Mouse (Mus musculus) embryonic facial prominence, embryonic 14.5 days (tissue): ENCODE data around the gene Mum1. TPM values are rescaled to one million over a fixed set of nuclear protein-coding genes. Genes with fewer than 3 reads are reported as not detected.
A peak's percentile ranks its signal among the peaks of the same experiment; 100 is the strongest.

Experiments used
- ATAC-seq: fragments of 200-750 bp; cut with Nextera tagmentation; 2 replicates; pipeline ENCODE4 v1.8.0; 2017; ENCODE audit warnings: low read depth, moderate number of reproducible peaks, moderate TSS enrichment
- DNase-seq: peaks from one replicate; pipeline ENCODE4 v3.0.0-alpha.2; 2015; ENCODE audit warnings: low spot score
- H3K27ac ChIP-seq: fragments of 300-500 bp; sonication (generic); replicated peaks from 2 replicates; pipeline ENCODE4 v1.5.1; 2014; ENCODE audit warnings: low read depth, mild to moderate bottlenecking, low read length, moderate library complexity
- H3K27me3 ChIP-seq: fragments of 300-500 bp; sonication (generic); replicated peaks from 2 replicates; pipeline ENCODE4 v1.6.1; 2014; ENCODE audit warnings: low read length; ENCODE audit not compliant: control insufficient read depth, insufficient read depth
- H3K36me3 ChIP-seq: fragments of 300-500 bp; sonication (generic); 2 replicates; pipeline ENCODE4 v1.6.1; 2014; ENCODE audit warnings: low read length, mixed read lengths; ENCODE audit not compliant: control insufficient read depth, insufficient read depth
- H3K4me1 ChIP-seq: fragments of 300-500 bp; sonication (generic); 2 replicates; pipeline ENCODE4 v1.6.1; 2014; ENCODE audit warnings: antibody characterized with exemption, low read length; ENCODE audit not compliant: control insufficient read depth, insufficient read depth
- H3K4me2 ChIP-seq: fragments of 300-500 bp; sonication (generic); 2 replicates; pipeline ENCODE4 v1.6.1; 2014; ENCODE audit warnings: low read depth, mild to moderate bottlenecking, low read length, moderate library complexity, mixed read lengths
- H3K4me3 ChIP-seq: fragments of 300-500 bp; sonication (generic); 2 replicates; pipeline ENCODE4 v1.5.1; 2014; ENCODE audit warnings: low read depth, mild to moderate bottlenecking, low read length
- H3K9ac ChIP-seq: fragments of 300-500 bp; sonication (generic); 2 replicates; pipeline ENCODE4 v1.6.1; 2014; ENCODE audit warnings: low read depth, mild to moderate bottlenecking, low read length, moderate library complexity, mixed read lengths
- H3K9me3 ChIP-seq: fragments of 300-500 bp; sonication (generic); 2 replicates; pipeline ENCODE4 v1.6.1; 2016; ENCODE audit warnings: low read length; ENCODE audit not compliant: control insufficient read depth
- whole genome bisulfite sequencing: fragments of 180-500 bp; shearing (Covaris S2); extraction: QIAGEN DNeasy Blood & Tissue Kit; methylation state at CpG from one replicate; pipeline ENCODE4 v1.1.7; 2014; 5-methylcytosine and 5-hydroxymethylcytosine counted together
- polyA plus RNA-seq: library from polyadenylated mRNA; unstranded; fragments of >200 nt; fragmentation: Nextera tagmentation; extraction: Ambion mirVana; gene quantifications from 2 replicates; pipeline ENCODE4 v1.2.1, GENCODE M21; 2014

Mum1 gene
- polyA plus RNA-seq, result 50.8 and 52.1 TPM in 2 replicates

DNA sequence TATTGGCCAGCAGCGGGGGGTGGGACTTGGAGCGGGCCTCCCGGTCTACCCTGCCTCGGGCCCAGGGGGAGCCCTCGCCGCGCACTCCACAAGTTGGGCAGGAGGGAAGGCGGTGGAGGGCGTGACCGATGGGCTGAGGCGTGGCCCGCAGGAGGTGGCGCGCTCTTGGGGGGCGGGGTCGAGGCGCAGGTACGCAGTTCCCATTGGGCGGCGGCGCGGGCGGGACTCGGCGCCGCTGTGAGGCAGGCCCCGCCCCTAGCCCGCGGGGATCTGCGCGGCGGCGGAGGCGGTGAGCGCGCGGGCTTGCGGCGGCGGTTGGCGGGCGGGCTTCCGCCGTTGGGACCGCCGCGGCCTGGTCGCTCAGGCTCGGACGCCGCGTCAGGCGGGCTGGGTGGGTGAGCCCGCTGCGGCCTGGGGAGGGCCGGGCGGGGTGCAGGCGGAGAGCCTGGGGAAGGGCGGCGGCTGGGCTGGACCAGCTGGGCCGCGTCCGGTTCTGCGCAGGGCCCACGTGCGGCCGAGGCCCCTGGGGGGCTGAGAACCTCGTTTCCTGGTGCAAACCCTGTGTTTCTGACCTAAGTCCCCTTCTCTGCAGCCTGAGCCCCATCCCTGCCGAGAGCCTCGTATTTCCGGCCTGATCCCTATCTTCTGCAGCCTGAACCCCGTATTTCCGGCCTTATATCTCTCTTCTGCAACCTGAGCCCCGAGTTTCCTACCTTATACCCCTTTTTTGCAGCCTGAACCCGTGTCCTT, at the start of gene Mum1:
Gene Mum1 (plus strand): TSS at position 19 of the 750 bp plus-strand sequence.
- Histone ChIP-seq H3K4me3 (peak within 1 kb of the TSS; percentile 86), H3K27me3 (no peaks in the 10 kb centered on the region), H3K4me2 (peak within 1 kb of the TSS; percentile 96), H3K9ac (peak within 1 kb of the TSS; percentile 93), H3K9me3 (no peaks in the 10 kb centered on the region), H3K36me3 (peaks cover 27% of the 10 kb centered on the region), H3K4me1 (peaks cover 29% of the 10 kb centered on the region), H3K27ac (peak within 1 kb of the TSS; percentile 95)
- DNase-seq, result peak; percentile 99
- WGBS, result under 1% methylated on average over 14 of the region's 75 CpGs
- peak; percentile 98 for ATAC-seq

GRCm38 (mm10) chr10:80177441-80178279, 48.6 kb upstream of the Mum1 start:
- Histone ChIP-seq H3K27ac (no peak overlapping the region), H3K4me1 (peaks cover 20% of the 10 kb centered on the region), H3K27me3 (no peaks in the 10 kb centered on the region), H3K4me2 (no peak overlapping the region), H3K9ac (no peak overlapping the region; the same call in 1 of the 2 replicates), H3K9me3 (no peaks in the 10 kb centered on the region), H3K36me3 (peaks cover 4% of the 10 kb centered on the region; the same call in 1 of the 2 replicates), H3K4me3 (no peak overlapping the region)
- DNase-seq (no peak), ATAC-seq (no peak)
- 64% methylated on average over 7 of the region's 7 CpGs for WGBS

GRCm38 (mm10) chr10:80179068-80180051, 46.9 kb upstream of the Mum1 start, which contains the start of gene Efna2:
Gene Efna2, plus strand, starts transcription at chr10:80179482.
- Histone ChIP-seq H3K4me1 (peaks cover 16% of the 10 kb centered on the region), H3K36me3 (peaks cover 11% of the 10 kb centered on the region; the same call in 1 of the 2 replicates), H3K27ac (peak within 1 kb of the TSS; percentile 78), H3K9me3 (no peaks in the 10 kb centered on the region), H3K9ac (peak within 1 kb of the TSS; percentile 88), H3K4me2 (peak within 1 kb of the TSS; percentile 84), H3K27me3 (no peaks in the 10 kb centered on the region), H3K4me3 (peak within 1 kb of the TSS; percentile 76)
- WGBS, result 5% methylated on average over 23 of the region's 106 CpGs
- ATAC-seq (peak; percentile 77), DNase-seq (peak; percentile 84)

DNA sequence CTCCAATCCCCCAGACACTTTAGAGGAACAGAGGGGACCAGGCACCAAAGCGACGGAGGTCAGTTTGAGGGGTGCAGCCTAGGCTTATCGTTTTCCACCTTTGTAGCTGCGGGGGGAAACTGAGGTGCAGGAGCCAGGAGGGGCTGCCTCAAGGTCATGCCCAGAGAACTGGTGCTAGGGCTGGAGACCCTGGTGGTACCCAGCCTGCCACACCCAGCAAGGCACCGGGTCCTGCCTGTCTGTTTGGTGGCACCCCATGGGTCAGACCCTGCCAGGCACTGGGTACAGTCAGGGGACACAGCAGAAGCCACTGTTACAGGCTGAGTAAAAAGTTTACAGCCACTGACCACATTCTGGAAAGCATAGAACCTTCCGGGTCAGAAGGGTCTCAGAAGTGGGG, 45.9 kb upstream of the Mum1 start:
- H3K4me1 ChIP-seq, result peaks cover 16% of the 10 kb centered on the region
- DNase-seq (no peak), ATAC-seq (no peak)
- peak overlapping the region; percentile 88 for H3K9ac ChIP-seq
- no peaks in the 10 kb centered on the region for H3K27me3 ChIP-seq
- H3K4me3 ChIP-seq, result peak overlapping the region; percentile 76
- no peak overlapping the region for H3K27ac ChIP-seq
- H3K9me3 ChIP-seq, result no peaks in the 10 kb centered on the region
- H3K4me2 ChIP-seq, result peak overlapping the region; percentile 84
- 45% methylated on average over 6 of the region's 6 CpGs for WGBS
- H3K36me3 ChIP-seq, result peaks cover 11% of the 10 kb centered on the region; the same call in 1 of the 2 replicates

GRCm38 (mm10) chr10:80180823-80181222, 45.4 kb upstream of the Mum1 start:
- H3K27me3 ChIP-seq, result no peaks in the 10 kb centered on the region
- no peak for ATAC-seq
- H3K9ac ChIP-seq, result peak overlapping the region; percentile 88
- H3K4me2 ChIP-seq, result peak overlapping the region; percentile 84
- H3K4me1 ChIP-seq, result peaks cover 16% of the 10 kb centered on the region
- no peaks in the 10 kb centered on the region for H3K9me3 ChIP-seq
- H3K4me3 ChIP-seq, result peak overlapping the region; percentile 76
- WGBS, result 19% methylated on average over 5 of the region's 5 CpGs
- H3K27ac ChIP-seq, result no peak overlapping the region
- no peak for DNase-seq
- H3K36me3 ChIP-seq, result peaks cover 11% of the 10 kb centered on the region; the same call in 1 of the 2 replicates

GRCm38 (mm10) chr10:80182547-80182946, 43.7 kb upstream of the Mum1 start:
- Histone ChIP-seq H3K4me3 (no peak overlapping the region), H3K27me3 (no peaks in the 10 kb centered on the region; the same call in 1 of the 2 replicates), H3K9ac (no peak overlapping the region; the same call in 1 of the 2 replicates), H3K4me2 (no peak overlapping the region), H3K4me1 (peaks cover 16% of the 10 kb centered on the region), H3K27ac (no peak overlapping the region), H3K36me3 (peaks cover 19% of the 10 kb centered on the region; the same call in 1 of the 2 replicates), H3K9me3 (no peaks in the 10 kb centered on the region)
- ATAC-seq (no peak), DNase-seq (no peak)
- 90% methylated on average over 7 of the region's 7 CpGs for WGBS

- WGBS, result 53% methylated on average over 20 of the region's 27 CpGs
- no peak overlapping the region for H3K27ac ChIP-seq
- peaks cover 13% of the 10 kb centered on the region for H3K4me1 ChIP-seq
- no peak overlapping the region for H3K4me3 ChIP-seq
- peaks cover 37% of the 10 kb centered on the region for H3K36me3 ChIP-seq
- ATAC-seq, result no peak
- H3K9ac ChIP-seq, result no peak overlapping the region
- peaks cover 30% of the 10 kb centered on the region for H3K27me3 ChIP-seq
- H3K9me3 ChIP-seq, result no peaks in the 10 kb centered on the region
- no peak overlapping the region for H3K4me2 ChIP-seq
- DNase-seq, result no peak
Observed at GRCm38 (mm10) chr10:80186649-80187048, 39.6 kb upstream of the Mum1 start.
